Comparison of ENCODE assay signal across 23 mouse cellular contexts in the genomic region with DNA sequence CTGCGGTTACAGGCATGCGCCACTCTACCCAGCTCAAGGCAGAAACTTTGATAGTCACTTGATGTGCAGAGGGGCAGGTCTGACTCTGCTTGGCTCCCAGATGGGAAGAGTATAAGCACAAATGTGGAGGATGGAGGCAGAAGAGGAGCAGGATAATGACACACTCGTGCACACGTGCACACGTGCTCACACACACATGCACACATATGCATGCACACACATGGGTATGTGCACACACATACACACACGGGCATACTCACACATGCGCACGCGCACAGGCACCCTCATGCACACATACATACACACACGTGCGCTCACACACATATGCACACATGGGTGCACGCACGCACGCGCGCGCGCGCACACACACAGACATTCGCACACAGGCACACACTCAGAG.
"Had no signal": no experiment of that assay in that cellular context is flagged by ENCODE, and none has a peak within 500 bp of the region (broad histone marks: within the 10 kb centered on the region; RNA-seq: fewer than 3 reads in every experiment).

No protein-coding gene starts in this region.

- H3K9ac ChIP-seq: heart, embryonic 13.5 days; heart, embryonic 15.5 days; hindbrain, embryonic 13.5 days; hindbrain, embryonic 15.5 days; kidney, embryonic 15.5 days; limb, embryonic 12.5 days; liver, embryonic 13.5 days had no signal

- DNase-seq: gastrocnemius, postnatal 14 days; gastrocnemius, postnatal 36 days; heart, adult 2 months; heart, postnatal 14 days; heart, postnatal 36 days; kidney, adult 11 months; kidney, adult 2 months; kidney, adult 9 months; kidney, postnatal 14 days; kidney, postnatal 36 days; liver; liver, embryonic 13.5 days had no signal

- ATAC-seq: hindbrain, postnatal 0 days; intestine, embryonic 16.5 days had no signal

- H3K9me3 ChIP-seq: heart, embryonic 13.5 days; heart, embryonic 15.5 days; hindbrain, embryonic 13.5 days; hindbrain, embryonic 15.5 days; kidney, embryonic 15.5 days; limb, embryonic 10.5 days; limb, embryonic 12.5 days; liver, embryonic 13.5 days had no signal

- H3K27ac ChIP-seq: heart, adult 2 months; heart, embryonic 13.5 days; heart, embryonic 15.5 days; hindbrain, embryonic 13.5 days; hindbrain, embryonic 15.5 days; hindbrain, postnatal 0 days; kidney, embryonic 15.5 days; kidney, postnatal 0 days; left cerebral cortex, adult 2 months; limb, embryonic 10.5 days; limb, embryonic 12.5 days; liver, embryonic 13.5 days had no signal

- H3K4me3 ChIP-seq: heart, adult 2 months; heart, embryonic 13.5 days; heart, embryonic 15.5 days; hindbrain, embryonic 13.5 days; hindbrain, embryonic 15.5 days; kidney, embryonic 15.5 days; left cerebral cortex, adult 2 months; limb, embryonic 10.5 days; limb, embryonic 12.5 days; liver, embryonic 13.5 days had no signal

- H3K36me3 ChIP-seq: heart, embryonic 13.5 days; heart, embryonic 15.5 days; hindbrain, embryonic 13.5 days; hindbrain, embryonic 15.5 days; kidney, embryonic 15.5 days; limb, embryonic 10.5 days; limb, embryonic 12.5 days; liver, embryonic 13.5 days had no signal
